Mouse (Mus musculus) hindbrain, embryonic 12.5 days (tissue): ENCODE results near the gene Gm5157. TPM values are rescaled to one million over a fixed set of nuclear protein-coding genes. Genes with fewer than 3 reads are reported as not detected.
"Not testable (repeated sequence)": the region's sequence is repeated elsewhere in the genome, so short reads cannot be mapped to it uniquely, and the experiment has no call there.

Experiments used
- ATAC-seq: fragments of 200-750 bp; cut with Nextera tagmentation; 2 replicates; pipeline ENCODE4 v1.8.0; 2017; ENCODE audit warnings: moderate TSS enrichment; ENCODE audit not compliant: low FRiP score
- H3K27ac ChIP-seq: fragments of 300-500 bp; sonication (generic); 2 replicates; pipeline ENCODE4 v1.5.1; 2016; ENCODE audit warnings: mild to moderate bottlenecking
- H3K27me3 ChIP-seq: fragments of 300-500 bp; sonication (generic); 2 replicates; pipeline ENCODE4 v1.6.1; 2016; ENCODE audit warnings: mild to moderate bottlenecking
- H3K36me3 ChIP-seq: fragments of 300-500 bp; sonication (generic); 2 replicates; pipeline ENCODE4 v1.6.1; 2016; ENCODE audit warnings: mild to moderate bottlenecking
- H3K4me1 ChIP-seq: fragments of 300-500 bp; sonication (generic); 2 replicates; pipeline ENCODE4 v1.6.1; 2016
- H3K4me2 ChIP-seq: fragments of 300-500 bp; sonication (generic); replicated peaks from 2 replicates; pipeline ENCODE4 v1.6.1; 2016; ENCODE audit warnings: mild to moderate bottlenecking
- H3K4me3 ChIP-seq: fragments of 300-500 bp; sonication (generic); 2 replicates; pipeline ENCODE4 v1.5.1; 2016; ENCODE audit warnings: mild to moderate bottlenecking
- H3K9ac ChIP-seq: fragments of 300-500 bp; sonication (generic); 2 replicates; pipeline ENCODE4 v1.6.1; 2016; ENCODE audit warnings: mild to moderate bottlenecking, moderate library complexity
- H3K9me3 ChIP-seq: fragments of 300-500 bp; sonication (generic); replicated peaks from 2 replicates; pipeline ENCODE4 v1.6.1; 2016; ENCODE audit warnings: mild to moderate bottlenecking
- WGBS: fragments of 180-500 bp; shearing (Covaris S2); methylation state at CpG from one replicate; pipeline ENCODE4 v1.1.7; 2016; 5-methylcytosine and 5-hydroxymethylcytosine counted together
- polyA plus RNA-seq: library from polyadenylated mRNA; unstranded; fragments of >200 nt; fragmentation: Nextera tagmentation; extraction: Ambion mirVana; gene quantifications from 2 replicates; pipeline ENCODE4 v1.2.1, GENCODE M21; 2016

Gm5157 gene
- polyA plus RNA-seq = not detected in 2 replicates

DNA sequence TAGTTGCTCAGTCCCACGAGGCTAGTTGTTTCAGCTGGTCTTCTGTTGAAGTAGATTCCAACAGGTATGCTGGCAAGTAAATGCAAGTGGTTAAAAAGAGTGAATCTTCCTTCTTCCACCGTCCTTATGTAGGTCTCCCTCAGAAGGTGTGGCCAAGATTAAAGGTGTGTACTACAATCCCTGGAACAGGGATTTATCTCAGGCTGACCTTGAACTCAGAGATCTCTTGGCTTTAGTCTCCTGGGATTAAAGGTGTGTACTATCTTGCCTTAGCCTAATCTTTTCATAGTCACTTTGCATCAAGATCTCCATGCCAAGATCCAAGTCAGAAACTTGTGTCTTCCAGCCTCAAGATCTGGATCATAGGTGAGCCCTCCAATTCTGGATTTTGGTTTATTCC, at the start of gene Gm5157:
Gene Gm5157 (minus strand): TSS at position 101 of the 400 bp plus-strand sequence.
- not testable (repeated sequence) for H3K36me3 ChIP-seq, H3K27ac ChIP-seq, H3K4me1 ChIP-seq, H3K9me3 ChIP-seq, H3K4me3 ChIP-seq, ATAC-seq, H3K9ac ChIP-seq, H3K4me2 ChIP-seq, H3K27me3 ChIP-seq
- WGBS = 60% methylated on average over 1 of the region's 2 CpGs

- not testable (repeated sequence) for H3K27me3 ChIP-seq, H3K36me3 ChIP-seq, H3K4me3 ChIP-seq, H3K9ac ChIP-seq, ATAC-seq, H3K27ac ChIP-seq, H3K4me2 ChIP-seq, H3K4me1 ChIP-seq, H3K9me3 ChIP-seq
- WGBS = 0% methylated on average over 1 of the region's 3 CpGs
These were observed 28.3 kb downstream of the Gm5157 start, which contains the start of gene Vmn1r123 for GRCm38 (mm10) chr7:21161885-21162284. Gene Vmn1r123 (plus strand): TSS chr7:21162185.

Other genes starting within 250 kb of the Gm5157 start
- gene Vmn1r119, start 178.0 kb downstream of the Gm5157 start, polyA plus RNA-seq = not detected in 2 replicates
- gene Vmn1r120, start 136.6 kb downstream of the Gm5157 start, polyA plus RNA-seq = not detected in 2 replicates
- gene Vmn1r121, start 91.9 kb downstream of the Gm5157 start, polyA plus RNA-seq = not detected in 2 replicates
- gene Vmn1r122, start 56.3 kb downstream of the Gm5157 start, polyA plus RNA-seq = not detected in 2 replicates
- gene Vmn1r123, start 28.2 kb downstream of the Gm5157 start, polyA plus RNA-seq = not detected in 2 replicates
- gene Vmn1r124, start 70.2 kb upstream of the Gm5157 start, polyA plus RNA-seq = not detected in 2 replicates
- not detected in 2 replicates for gene Vmn1r125, start 81.8 kb upstream of the Gm5157 start, polyA plus RNA-seq
- gene Vmn1r126, start 111.0 kb upstream of the Gm5157 start, polyA plus RNA-seq = not detected in 2 replicates
- not detected in 2 replicates for gene Vmn1r127, start 129.4 kb upstream of the Gm5157 start, polyA plus RNA-seq
- not detected in 2 replicates for gene Vmn1r128, start 158.9 kb upstream of the Gm5157 start, polyA plus RNA-seq
- gene Vmn1r129, start 170.9 kb upstream of the Gm5157 start, polyA plus RNA-seq = not detected in 2 replicates
- gene Gm6882, start 242.3 kb upstream of the Gm5157 start, polyA plus RNA-seq = not detected in 2 replicates